Mouse (Mus musculus) liver, postnatal 0 days (tissue): Measurements from ENCODE around the gene Gm20662. TPM values are rescaled to one million over a fixed set of nuclear protein-coding genes. Genes with fewer than 3 reads are reported as not detected.

Source experiments
- ATAC-seq: fragments of 200-750 bp; cut with Nextera tagmentation; 2 replicates; pipeline ENCODE4 v1.8.0; 2017; ENCODE audit warnings: mild to moderate bottlenecking, moderate library complexity
- DNase-seq: peaks from one replicate; pipeline ENCODE4 v3.0.0-alpha.2; 2016
- H3K27ac ChIP-seq: fragments of 300-500 bp; sonication (generic); 2 replicates; pipeline ENCODE4 v1.5.1; 2014; ENCODE audit warnings: antibody characterized with exemption, moderate library complexity, mild to moderate bottlenecking, low read depth
- H3K27me3 ChIP-seq: fragments of 300-500 bp; sonication (generic); 2 replicates; pipeline ENCODE4 v1.6.1; 2014; ENCODE audit warnings: low read length, control low read depth, mixed read lengths; ENCODE audit not compliant: insufficient read depth
- H3K36me3 ChIP-seq: fragments of 300-500 bp; sonication (generic); replicated peaks from 2 replicates; pipeline ENCODE4 v1.6.1; 2014; ENCODE audit warnings: mild to moderate bottlenecking, control low read depth, low read length, moderate library complexity, mixed read lengths; ENCODE audit not compliant: insufficient read depth
- H3K4me1 ChIP-seq: fragments of 300-500 bp; sonication (generic); 2 replicates; pipeline ENCODE4 v1.6.1; 2014; ENCODE audit warnings: antibody characterized with exemption, mild to moderate bottlenecking, control low read depth; ENCODE audit not compliant: insufficient read depth
- H3K4me2 ChIP-seq: fragments of 300-500 bp; sonication (generic); 2 replicates; pipeline ENCODE4 v1.6.1; 2014; ENCODE audit warnings: low read depth, mild to moderate bottlenecking, low read length, moderate library complexity, mixed read lengths
- H3K4me3 ChIP-seq: fragments of 300-500 bp; sonication (generic); 2 replicates; pipeline ENCODE4 v1.5.1; 2014; ENCODE audit warnings: low read depth, low read length
- H3K9ac ChIP-seq: fragments of 300-500 bp; sonication (generic); replicated peaks from 2 replicates; pipeline ENCODE4 v1.6.1; 2014; ENCODE audit warnings: mild to moderate bottlenecking, moderate library complexity
- H3K9me3 ChIP-seq: fragments of 300-500 bp; sonication (generic); 2 replicates; pipeline ENCODE4 v1.6.1; 2016; ENCODE audit warnings: mild to moderate bottlenecking, control low read depth, low read length, mixed read lengths
- CTCF ChIP-seq: sonication (generic); IDR thresholded peaks from 2 replicates; pipeline ENCODE4 v1.5.1; 2016; ENCODE audit warnings: antibody characterized with exemption, low read depth
- EP300 ChIP-seq: IDR thresholded peaks from 2 replicates; pipeline ENCODE4 v1.6.1; 2016; ENCODE audit warnings: antibody characterized with exemption, low read depth, mild to moderate bottlenecking
- WGBS: fragments of 180-500 bp; shearing (Covaris S2); extraction: QIAGEN DNeasy Blood & Tissue Kit; methylation state at CpG from one replicate; pipeline ENCODE4 v1.1.7; 2014; ENCODE audit not compliant: insufficient replicate concordance; 5-methylcytosine and 5-hydroxymethylcytosine counted together
- polyA plus RNA-seq: library from polyadenylated mRNA; unstranded; fragments of >200 nt; fragmentation: Nextera tagmentation; extraction: Ambion mirVana; gene quantifications from 2 replicates; pipeline ENCODE4 v1.2.1, GENCODE M21; 2015

Gene Gm20662
- polyA plus RNA-seq, 1 experiment from 2014 or later, result not detected

GRCm38 (mm10) chr9:108053665-108054225 lies 57.6 kb downstream of the Gm20662 start:
- peaks cover 74% of the 10 kb centered on the region for H3K36me3 ChIP-seq
- H3K4me2 ChIP-seq, result no peak overlapping the region
- H3K4me3 ChIP-seq, result no peak overlapping the region
- H3K27ac ChIP-seq, result no peak overlapping the region
- no peak overlapping the region for H3K9ac ChIP-seq
- DNase-seq (no peak), ATAC-seq (no peak)
- TF ChIP-seq CTCF (no peak), EP300 (no peak)
- WGBS, result 89% methylated on average over 15 of the region's 15 CpGs
- H3K4me1 ChIP-seq, result peaks cover 10% of the 10 kb centered on the region
- H3K9me3 ChIP-seq, result no peaks in the 10 kb centered on the region
- no peaks in the 10 kb centered on the region for H3K27me3 ChIP-seq

DNA sequence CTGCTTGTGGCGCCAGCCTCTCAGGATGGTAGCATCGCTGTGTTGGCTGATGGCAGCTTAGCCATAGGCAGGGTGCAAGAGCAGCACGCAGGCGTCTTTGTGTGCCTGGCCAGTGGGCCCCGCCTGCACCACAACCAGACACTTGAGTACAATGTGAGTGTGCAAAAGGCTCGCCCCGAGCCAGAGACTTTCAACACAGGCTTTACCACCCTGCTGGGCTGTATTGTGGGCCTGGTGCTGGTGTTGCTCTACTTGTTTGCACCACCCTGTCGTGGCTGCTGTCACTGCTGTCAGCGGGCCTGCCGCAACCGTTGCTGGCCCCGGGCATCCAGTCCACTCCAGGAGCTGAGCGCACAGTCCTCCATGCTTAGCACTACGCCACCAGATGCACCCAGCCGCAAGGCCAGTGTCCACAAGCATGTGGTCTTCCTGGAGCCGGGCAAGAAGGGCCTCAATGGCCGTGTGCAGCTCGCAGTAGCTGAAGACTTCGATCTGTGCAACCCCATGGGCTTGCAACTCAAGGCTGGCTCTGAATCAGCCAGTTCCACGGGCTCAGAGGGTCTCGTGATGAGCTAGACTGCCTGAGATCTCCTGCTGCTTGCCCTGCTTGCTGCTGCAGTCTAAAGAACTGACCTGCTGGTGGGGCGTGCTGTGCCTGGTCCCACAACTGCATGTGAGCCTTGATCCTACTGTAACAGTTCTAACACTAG lies 58.3 kb downstream of the Gm20662 start:
- H3K9ac ChIP-seq, result no peak overlapping the region
- H3K27ac ChIP-seq, result no peak overlapping the region
- no peaks in the 10 kb centered on the region for H3K9me3 ChIP-seq
- 89% methylated on average over 22 of the region's 22 CpGs for whole genome bisulfite sequencing
- H3K27me3 ChIP-seq, result no peaks in the 10 kb centered on the region
- DNase-seq, result peak; percentile 17
- H3K4me1 ChIP-seq, result peaks cover 10% of the 10 kb centered on the region
- TF ChIP-seq CTCF (no peak), EP300 (no peak)
- no peak for ATAC-seq
- H3K36me3 ChIP-seq, result peaks cover 82% of the 10 kb centered on the region
- H3K4me2 ChIP-seq, result no peak overlapping the region
- H3K4me3 ChIP-seq, result no peak overlapping the region

DNA sequence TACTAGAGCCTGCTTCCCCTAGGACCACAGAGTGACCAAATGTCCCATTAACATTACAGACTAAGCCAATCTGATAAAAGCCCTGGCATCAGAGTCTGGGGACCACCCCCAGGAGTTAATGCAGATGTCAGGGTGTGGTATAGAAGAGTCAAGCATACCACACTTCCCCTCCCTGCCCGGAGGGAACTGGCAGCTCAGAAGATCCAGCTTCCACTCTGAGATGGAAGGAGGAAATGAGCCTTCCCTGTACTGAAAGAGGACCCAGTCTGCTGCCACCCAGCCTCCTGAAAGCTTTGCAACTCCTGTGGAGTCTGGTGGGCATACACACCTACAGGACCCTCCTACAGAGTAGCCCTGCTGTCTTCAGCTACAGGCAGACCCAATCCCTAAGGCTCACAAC lies 58.9 kb downstream of the Gm20662 start:
- peaks cover 5% of the 10 kb centered on the region for H3K4me1 ChIP-seq
- TF ChIP-seq CTCF, result no peak
- TF ChIP-seq EP300, result no peak
- H3K4me2 ChIP-seq, result no peak overlapping the region
- ATAC-seq (no peak), DNase-seq (no peak)
- H3K9me3 ChIP-seq, result no peaks in the 10 kb centered on the region
- no peak overlapping the region for H3K27ac ChIP-seq
- peaks cover 88% of the 10 kb centered on the region for H3K36me3 ChIP-seq
- H3K4me3 ChIP-seq, result no peak overlapping the region
- H3K9ac ChIP-seq, result no peak overlapping the region
- WGBS, result 36% methylated on average over 1 of the region's 1 CpGs
- H3K27me3 ChIP-seq, result no peaks in the 10 kb centered on the region

DNA sequence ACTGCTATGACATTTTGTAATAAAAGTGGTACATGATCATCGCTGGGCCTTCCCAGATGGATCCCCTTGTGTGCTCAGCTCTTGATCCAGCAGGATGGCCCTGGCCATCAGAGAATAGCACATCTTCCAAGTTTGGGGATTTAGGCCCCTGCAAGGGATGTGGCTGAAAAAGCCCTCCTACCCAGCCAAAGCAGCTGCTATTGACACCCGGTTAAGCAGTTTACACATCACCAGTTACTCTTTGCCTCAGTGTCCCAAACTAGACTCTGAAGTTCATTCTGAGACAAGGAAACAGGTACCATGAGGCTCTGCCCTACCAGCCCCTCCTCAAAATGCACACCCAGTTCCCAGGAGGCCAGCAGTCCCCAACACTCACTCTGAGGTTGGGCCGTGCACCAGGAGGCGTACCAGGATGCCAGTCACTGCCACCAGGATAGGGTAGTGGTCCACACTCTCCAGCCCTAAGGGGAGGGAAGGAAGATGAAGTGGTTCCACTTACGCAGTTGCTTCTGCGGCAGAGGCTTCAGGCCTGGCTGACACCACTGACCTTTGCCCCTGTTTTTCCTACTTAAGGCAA lies 59.6 kb downstream of the Gm20662 start:
- H3K36me3 ChIP-seq, result peaks cover 90% of the 10 kb centered on the region
- H3K4me2 ChIP-seq, result no peak overlapping the region
- DNase-seq, result no peak
- H3K4me1 ChIP-seq, result peaks cover 4% of the 10 kb centered on the region; the same call in 1 of the 2 replicates
- no peak for TF ChIP-seq EP300
- TF ChIP-seq CTCF, result no peak
- no peak overlapping the region for H3K4me3 ChIP-seq
- no peaks in the 10 kb centered on the region for H3K9me3 ChIP-seq
- no peak overlapping the region for H3K9ac ChIP-seq
- ATAC-seq, result no peak
- 91% methylated on average over 6 of the region's 6 CpGs for WGBS
- H3K27me3 ChIP-seq, result no peaks in the 10 kb centered on the region
- no peak overlapping the region for H3K27ac ChIP-seq

- no peak overlapping the region for H3K9ac ChIP-seq
- DNase-seq, result no peak
- H3K4me2 ChIP-seq, result no peak overlapping the region
- H3K36me3 ChIP-seq, result peaks cover 90% of the 10 kb centered on the region
- H3K4me1 ChIP-seq, result peaks cover 4% of the 10 kb centered on the region; the same call in 1 of the 2 replicates
- H3K27me3 ChIP-seq, result no peaks in the 10 kb centered on the region
- WGBS, result 91% methylated on average over 28 of the region's 28 CpGs
- no peak for ATAC-seq
- no peak overlapping the region for H3K27ac ChIP-seq
- TF ChIP-seq CTCF, result no peak
- no peak for TF ChIP-seq EP300
- no peaks in the 10 kb centered on the region for H3K9me3 ChIP-seq
- no peak overlapping the region for H3K4me3 ChIP-seq
These were observed 60.5 kb downstream of the Gm20662 start for GRCm38 (mm10) chr9:108056361-108057261.

DNA sequence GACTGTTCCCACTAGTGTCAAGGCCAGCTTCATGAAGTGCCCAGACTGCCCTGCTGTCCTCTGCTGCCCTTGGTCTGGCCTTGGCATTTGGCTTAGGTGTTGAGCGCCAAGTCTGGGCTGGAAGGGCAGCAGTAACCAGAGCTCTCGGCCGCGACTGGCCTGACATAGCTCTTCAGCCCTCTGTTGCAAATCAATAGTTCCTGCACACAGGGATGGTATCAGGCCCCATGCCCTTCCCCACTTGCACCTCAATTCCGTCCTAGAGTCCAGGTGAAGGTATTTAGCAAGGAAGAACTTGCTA lies 61.1 kb downstream of the Gm20662 start:
- ATAC-seq (no peak), DNase-seq (no peak)
- H3K4me3 ChIP-seq, result no peak overlapping the region
- TF ChIP-seq CTCF, result no peak
- no peak for TF ChIP-seq EP300
- 87% methylated on average over 5 of the region's 5 CpGs for WGBS
- no peak overlapping the region for H3K9ac ChIP-seq
- no peak overlapping the region for H3K27ac ChIP-seq
- H3K27me3 ChIP-seq, result no peaks in the 10 kb centered on the region
- no peak overlapping the region for H3K4me2 ChIP-seq
- H3K36me3 ChIP-seq, result peaks cover 90% of the 10 kb centered on the region
- peaks cover 4% of the 10 kb centered on the region; the same call in 1 of the 2 replicates for H3K4me1 ChIP-seq
- H3K9me3 ChIP-seq, result no peaks in the 10 kb centered on the region
